Mouse (Mus musculus) kidney, adult 2 months (tissue): Measurements from ENCODE around the gene Ube4a.

Experiments used
- CTCF ChIP-seq: fragments of 200-500 bp; conservative IDR thresholded peaks from 2 replicates; pipeline ENCODE4 v1.5.1; 2011; ENCODE audit warnings: low read depth, mild to moderate bottlenecking, control low read depth, low read length, moderate library complexity, mixed read lengths; ENCODE audit not compliant: insufficient read depth, insufficient read length
- POLR2A ChIP-seq: fragments of 200-500 bp; IDR thresholded peaks from one replicate; pipeline ENCODE4 v1.6.1; 2011; ENCODE audit warnings: low read depth, low read length, control low read depth

DNA sequence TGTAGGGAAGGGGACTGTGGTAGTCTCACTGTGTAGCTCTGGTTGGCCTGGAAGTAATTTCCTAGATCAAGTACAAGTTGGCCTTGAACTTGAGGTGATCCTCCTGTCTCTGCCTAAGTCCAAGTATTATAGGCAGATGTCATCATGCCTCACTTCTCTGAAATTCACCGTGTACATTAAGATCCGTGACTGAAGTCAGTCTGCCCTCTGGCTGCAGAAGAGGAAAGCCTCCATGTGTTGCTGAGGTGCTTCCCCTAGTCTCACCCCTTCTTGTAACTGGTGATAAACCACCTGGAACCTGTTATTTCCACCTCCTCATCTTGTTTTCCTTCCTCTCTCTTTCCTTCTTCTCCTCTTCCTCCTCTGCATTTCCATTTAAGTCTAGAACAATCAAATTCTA, 49.5 kb upstream of the Ube4a start:
- TF ChIP-seq POLR2A: no peak
- TF ChIP-seq CTCF: no peak
